In the genomic region with DNA sequence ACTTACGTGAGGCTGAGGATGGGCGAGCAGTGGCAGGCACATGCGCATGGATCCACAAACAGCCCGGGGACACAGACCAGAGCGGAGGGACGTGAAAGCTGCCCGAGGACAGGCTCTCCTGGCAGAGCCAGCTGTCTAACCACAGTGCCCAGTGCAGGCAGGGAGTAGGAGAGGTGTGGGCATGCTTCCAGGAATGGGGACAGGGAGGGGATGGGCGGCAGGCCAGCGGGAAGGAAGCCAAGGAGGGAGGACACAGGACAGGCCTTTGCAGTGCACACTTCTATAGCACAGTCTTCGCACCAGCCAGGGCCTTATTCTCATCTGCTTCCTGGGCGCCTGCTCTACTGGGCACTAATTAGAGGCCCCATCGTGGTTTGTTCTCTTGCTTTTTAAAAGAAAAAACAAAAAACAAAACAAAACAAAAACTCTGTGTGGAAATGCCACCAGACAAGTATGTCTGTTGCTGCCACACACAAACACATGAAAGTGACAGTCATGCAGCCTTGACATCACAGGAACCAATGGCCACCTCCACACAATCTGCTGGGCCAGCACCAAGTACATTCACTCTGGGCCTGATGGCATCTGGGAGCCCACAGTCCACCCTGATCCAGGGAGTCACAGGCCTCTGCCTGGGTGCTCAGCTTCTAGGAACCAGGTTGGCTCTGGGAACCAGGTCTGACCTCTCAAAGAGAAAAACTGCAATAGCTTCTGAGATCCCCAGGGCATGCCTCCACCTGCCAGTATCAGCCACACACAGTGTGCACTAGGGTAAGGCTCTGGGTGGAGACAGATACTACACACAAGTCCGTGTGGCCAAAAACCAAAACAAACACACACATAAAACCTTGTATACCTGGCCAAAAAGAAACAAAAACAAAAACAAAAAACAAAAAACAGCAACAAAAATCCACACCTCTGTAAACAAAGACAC, we compare ENCODE assay signal across 8 mouse cellular contexts. TPM values are rescaled to one million over a fixed set of nuclear protein-coding genes. Genes with fewer than 3 reads are reported as not detected.
A peak's percentile ranks its signal among the peaks of the same experiment; 100 is the strongest.
DNase-seq lines count a peak whose midpoint lies in the region; ATAC-seq lines count a peak whose summit lies in the region.

No protein-coding gene starts in this region.

- peaks cover 100% of the 10 kb centered on the region for H3K36me3 ChIP-seq in midbrain, embryonic 13.5 days
- H3K36me3 ChIP-seq in midbrain, embryonic 11.5 days (ENCODE audit: control insufficient read depth, insufficient read depth, low read length) = peaks cover 45% of the 10 kb centered on the region

- no peak overlapping the region for H3K4me2 ChIP-seq in midbrain, embryonic 13.5 days (replicated peaks)
- H3K4me2 ChIP-seq in midbrain, embryonic 11.5 days = no peak overlapping the region

- DNase-seq in midbrain, embryonic 11.5 days (ENCODE audit: low spot score, missing footprints) = no peak
- peak; percentile 99 for DNase-seq in cerebellum, postnatal 10 days
- peak; percentile 85 for DNase-seq in heart, adult 8-10 months (ENCODE audit: low spot score)
- DNase-seq in layer of hippocampus, adult 8-10 months (ENCODE audit: low spot score in 2 of 2) = peak; percentile 78 to 83
- peak; percentile 82 to 88 for DNase-seq in urinary bladder, postnatal 36 days (ENCODE audit: low spot score in 2 of 2)
- DNase-seq in B cell, adult 2 months = no peak

- no peaks in the 10 kb centered on the region for H3K4me1 ChIP-seq in midbrain, embryonic 13.5 days (replicated peaks)
- no peaks in the 10 kb centered on the region for H3K4me1 ChIP-seq in midbrain, embryonic 11.5 days (ENCODE audit: control insufficient read depth, insufficient read depth, low read length)

- no peaks in the 10 kb centered on the region for H3K9me3 ChIP-seq in midbrain, embryonic 13.5 days
- H3K9me3 ChIP-seq in midbrain, embryonic 11.5 days (ENCODE audit: control insufficient read depth, low read length) = no peaks in the 10 kb centered on the region

- no peaks in the 10 kb centered on the region for H3K27me3 ChIP-seq in midbrain, embryonic 13.5 days
- no peaks in the 10 kb centered on the region for H3K27me3 ChIP-seq in midbrain, embryonic 11.5 days (ENCODE audit: control insufficient read depth, insufficient read depth, low read length)

- 87% methylated on average over 13 of the region's 13 CpGs for WGBS in midbrain, embryonic 13.5 days
- WGBS in midbrain, embryonic 11.5 days = 96% methylated on average over 13 of the region's 13 CpGs

- ATAC-seq in midbrain, embryonic 13.5 days = peak; percentile 81
- no peak for ATAC-seq in midbrain, embryonic 11.5 days (ENCODE audit: low FRiP score)
- peak; percentile 22; the same call in 1 of the 2 replicates for ATAC-seq in megakaryocyte-erythroid progenitor cell, adult 5-6 weeks (replicated peaks; ENCODE audit: low FRiP score, low TSS enrichment, poor library complexity, severe bottlenecking)

- H3K9ac ChIP-seq in midbrain, embryonic 13.5 days (replicated peaks) = no peak overlapping the region
- no peak overlapping the region for H3K9ac ChIP-seq in midbrain, embryonic 11.5 days (ENCODE audit: low read length)

- H3K4me3 ChIP-seq in midbrain, embryonic 13.5 days (replicated peaks) = no peak overlapping the region
- H3K4me3 ChIP-seq in midbrain, embryonic 11.5 days (ENCODE audit: low read depth, low read length) = no peak overlapping the region

- H3K27ac ChIP-seq in midbrain, embryonic 13.5 days = no peak overlapping the region
- H3K27ac ChIP-seq in midbrain, embryonic 11.5 days (ENCODE audit: low read depth, low read length) = no peak overlapping the region

RNA-seq across cellular contexts. Expression of a gene that starts 20.9 kb away (rescaled TPM):
- 194 and 201 TPM in 2 replicates for polyA plus RNA-seq in midbrain, embryonic 13.5 days (2015; fragmentation: Nextera tagmentation; extraction: Ambion mirVana)
- polyA plus RNA-seq in midbrain, embryonic 11.5 days (2014; fragmentation: Nextera tagmentation; extraction: Ambion mirVana) = 193 and 196 TPM in 2 replicates
- 10 to 100 TPM; 28.8 to 39.1 (median 30.8) TPM for total RNA-seq in heart, adult 8-10 months (2022)
- total RNA-seq in layer of hippocampus, adult 8-10 months (2022) = 100 to 1,000 TPM; 151 to 178 (median 164) TPM
- 23.5 and 23.7 TPM in 2 replicates for total RNA-seq in megakaryocyte-erythroid progenitor cell, adult 5-6 weeks (2014; fragmentation: Nextera tagmentation)
- total RNA-seq in megakaryocyte-erythroid progenitor cell, adult 5-6 weeks (2017) = 34.7 and 42.2 TPM in 2 replicates

Comparison
In these comparisons a context has a peak if more than half of its experiments do, and no peak if none do; other contexts are left out.
1. DNase-seq: peak in cerebellum, postnatal 10 days (2 of 2), heart, adult 8-10 months (single experiment), layer of hippocampus, adult 8-10 months (2 of 2) and urinary bladder, postnatal 36 days (2 of 2); none in midbrain, embryonic 11.5 days (single experiment) and B cell, adult 2 months (0 of 2).